Mouse (Mus musculus) B cell, adult (primary cell): ENCODE data around the gene Zfyve16. TPM values are rescaled to one million over a fixed set of nuclear protein-coding genes. Genes with fewer than 3 reads are reported as not detected.

ENCODE experiments used
- total RNA-seq: library from RNA; stranded (reverse); gene quantifications from 4 replicates; pipeline ENCODE4 v1.2.4, GENCODE M21; 2023; ENCODE audit not compliant: inconsistent age

The Zfyve16 gene
- total RNA-seq, result 20.7 to 28.0 TPM (median 23.7 TPM) in 4 replicates

GRCm38 (mm10) chr13:92530721-92531211 lies at the start of gene Zfyve16:
Gene Zfyve16 (minus strand): TSS chr13:92530868.

DNA sequence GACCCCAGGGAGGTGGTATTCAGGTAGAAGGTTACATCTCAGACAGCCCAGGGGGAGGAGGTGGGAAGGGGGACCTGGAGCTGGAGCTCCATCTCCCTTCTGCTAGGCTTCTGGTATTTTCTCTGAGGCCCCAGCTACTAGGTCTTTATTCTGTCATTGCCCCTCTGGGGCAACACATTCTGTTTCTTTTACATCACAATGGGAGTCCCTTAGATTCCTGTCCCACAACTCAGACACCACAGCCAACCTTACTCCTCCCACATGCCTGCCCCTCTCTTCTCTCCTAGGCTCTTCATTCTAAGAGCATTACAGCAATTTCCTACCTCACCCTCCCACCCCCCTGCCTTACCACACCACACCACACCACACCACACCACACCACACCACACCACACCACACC lies 45.4 kb upstream of the Zfyve16 start, which contains the start of gene Spz1:
TSS of gene Spz1 (minus strand) at position 101 of the 400 bp plus-strand sequence.

DNA sequence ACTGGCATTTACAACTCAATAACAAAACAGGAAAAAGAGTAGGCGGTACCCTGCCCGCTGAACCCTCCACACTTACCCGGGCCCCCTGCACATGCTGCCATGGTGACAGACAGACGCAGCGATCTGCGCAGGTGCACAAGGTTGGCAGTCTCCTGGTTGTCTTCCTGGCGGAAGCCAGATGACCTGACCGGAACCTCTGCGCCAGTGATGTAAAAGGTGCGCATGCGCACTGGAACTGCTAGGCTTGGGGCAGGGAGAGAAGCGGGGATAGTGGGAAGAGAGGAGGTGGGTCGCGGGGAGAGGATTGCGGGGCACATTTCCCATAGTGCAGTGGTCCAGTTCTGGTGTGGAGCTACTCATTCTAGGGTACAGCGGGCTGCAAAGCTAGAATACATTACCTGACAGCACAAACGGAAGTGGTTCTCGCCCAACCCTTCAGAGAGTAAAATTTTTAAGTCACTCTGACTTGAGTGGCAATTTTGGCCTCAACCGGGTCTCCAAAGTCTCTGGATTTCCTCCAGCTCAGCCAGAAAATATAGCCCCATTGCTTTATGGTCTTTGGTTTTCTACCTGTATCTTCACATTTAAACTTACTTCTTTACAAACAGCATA lies 46.7 kb downstream of the Zfyve16 start, which contains the start of gene Fam151b:
TSS of gene Fam151b (minus strand) at position 164 of the 612 bp plus-strand sequence.

Other genes with a start within 250 kb of the Zfyve16 start
- not detected in 4 replicates for gene Gm20379, start 224.9 kb downstream of the Zfyve16 start, total RNA-seq
- gene Dhfr, start 176.1 kb downstream of the Zfyve16 start, total RNA-seq, result 1.6 to 2.0 TPM (median 1.9 TPM) in 4 replicates
- gene Msh3, start 175.9 kb downstream of the Zfyve16 start, total RNA-seq, result 37.8 to 43.3 TPM (median 42.2 TPM) in 4 replicates
- not detected in 4 replicates for gene Ankrd34b, start 105.0 kb downstream of the Zfyve16 start, total RNA-seq
- gene Fam151b, start 46.9 kb downstream of the Zfyve16 start, total RNA-seq, result 2.1 to 2.8 TPM (median 2.3 TPM) in 4 replicates
- gene Spz1, start 45.3 kb upstream of the Zfyve16 start, total RNA-seq, result not detected in 4 replicates
- gene Serinc5, start 80.2 kb upstream of the Zfyve16 start, total RNA-seq, result 31.0 to 50.6 TPM (median 45.5 TPM) in 4 replicates